In genomic region chr1:150591253-150591652, GRCm38 (mm10) we compare ENCODE assay signal across 9 mouse cellular contexts.
DNase-seq lines count a peak whose midpoint lies in the region; ATAC-seq and TF ChIP-seq lines count a peak whose summit lies in the region.
"Had no signal": no experiment of that assay in that cellular context is flagged by ENCODE, and none has a peak within 500 bp of the region (broad histone marks: within the 10 kb centered on the region; RNA-seq: fewer than 3 reads in every experiment).

No protein-coding gene starts in this region.

- TF ChIP-seq CTCF in MEL (IDR thresholded peaks at IDR 0.05 in 2 of 3, conservative IDR thresholded peaks at IDR 0.05 in 1 of 3; ENCODE audit: control insufficient read depth in 1 of 3, insufficient read depth in 1 of 3, low read depth in 2 of 3, low read length in 3 of 3, poor library complexity in 1 of 3, severe bottlenecking in 1 of 3) = peak; percentile 51 to 70 (median 69)

- ATAC-seq in intestine, embryonic 14.5 days (replicated peaks; ENCODE audit: low FRiP score, low TSS enrichment, low read depth) = no peak
- ATAC-seq in intestine, embryonic 16.5 days = no peak
- no peak for ATAC-seq in midbrain, embryonic 14.5 days (ENCODE audit: low FRiP score, low TSS enrichment)
- ATAC-seq in activated CD4-positive, CD25-positive, alpha-beta regulatory T cell, adult 4 months = no peak

- 24% methylated on average over 2 of the region's 2 CpGs for WGBS in intestine, embryonic 14.5 days
- WGBS in intestine, embryonic 16.5 days = 31% methylated on average over 2 of the region's 2 CpGs
- 32% methylated on average over 2 of the region's 2 CpGs for WGBS in midbrain, embryonic 14.5 days

- H3K27ac ChIP-seq in intestine, embryonic 14.5 days (ENCODE audit: low read depth) = no peak overlapping the region
- H3K27ac ChIP-seq in intestine, embryonic 16.5 days (ENCODE audit: low read length) = no peak overlapping the region
- H3K27ac ChIP-seq in MEL (ENCODE audit: control insufficient read depth, low read depth, low read length) = no peak overlapping the region
- no peak overlapping the region for H3K27ac ChIP-seq in midbrain, embryonic 14.5 days (replicated peaks; ENCODE audit: low read depth, low read length)
- H3K27ac ChIP-seq: embryonic facial prominence, embryonic 12.5 days had no signal

- H3K36me3 ChIP-seq in intestine, embryonic 14.5 days (ENCODE audit: control insufficient read depth, insufficient read depth, low read length) = no peaks in the 10 kb centered on the region
- no peaks in the 10 kb centered on the region for H3K36me3 ChIP-seq in intestine, embryonic 16.5 days (ENCODE audit: control insufficient read depth, insufficient read depth, low read length)
- H3K36me3 ChIP-seq in MEL (ENCODE audit: control insufficient read depth in 1 of 2, insufficient read depth in 2 of 2, low read length in 2 of 2) = no peaks in the 10 kb centered on the region
- H3K36me3 ChIP-seq in midbrain, embryonic 14.5 days (ENCODE audit: control insufficient read depth, insufficient read depth, low read length) = no peaks in the 10 kb centered on the region

- DNase-seq in intestine, embryonic 14.5 days (ENCODE audit: low spot score) = peak; percentile 63
- peak; percentile 55 for DNase-seq in MEL (ENCODE audit: low read depth, low spot score)
- DNase-seq in cerebellum, adult 9-10 months = peak; percentile 27
- DNase-seq in gastrocnemius, postnatal 10 days = peak; percentile 63
- DNase-seq in left cerebral cortex, adult 11 months (ENCODE audit: low spot score) = peak; percentile 9
- peak; percentile 79 for DNase-seq in midbrain, embryonic 14.5 days

- TF ChIP-seq POLR2A in MEL (IDR thresholded peaks at IDR 0.05; ENCODE audit: control insufficient read depth in 1 of 2, insufficient read depth in 1 of 2, low read depth in 1 of 2, low read length in 2 of 2, poor library complexity in 1 of 2) = no peak

- no peak overlapping the region for H3K4me2 ChIP-seq in intestine, embryonic 14.5 days (ENCODE audit: low read length)
- H3K4me2 ChIP-seq in intestine, embryonic 16.5 days (ENCODE audit: low read depth, low read length) = no peak overlapping the region
- no peak overlapping the region for H3K4me2 ChIP-seq in midbrain, embryonic 14.5 days (ENCODE audit: low read length)
- H3K4me2 ChIP-seq: embryonic facial prominence, embryonic 12.5 days had no signal

- no peaks in the 10 kb centered on the region for H3K27me3 ChIP-seq in intestine, embryonic 14.5 days (replicated peaks; ENCODE audit: control insufficient read depth, insufficient read depth, low read length)
- H3K27me3 ChIP-seq in intestine, embryonic 16.5 days (replicated peaks; ENCODE audit: control insufficient read depth, insufficient read depth, low read length) = no peaks in the 10 kb centered on the region
- no peaks in the 10 kb centered on the region; a peak in 1 of 4 replicates for H3K27me3 ChIP-seq in MEL (ENCODE audit: control insufficient read depth in 1 of 2, insufficient read depth in 2 of 2, low read length in 2 of 2)
- H3K27me3 ChIP-seq in midbrain, embryonic 14.5 days (ENCODE audit: control insufficient read depth, insufficient read depth, low read length) = no peaks in the 10 kb centered on the region
- H3K27me3 ChIP-seq: embryonic facial prominence, embryonic 12.5 days had no signal

- no peak overlapping the region for H3K4me3 ChIP-seq in intestine, embryonic 14.5 days (ENCODE audit: low read depth, low read length)
- no peak overlapping the region for H3K4me3 ChIP-seq in intestine, embryonic 16.5 days (ENCODE audit: low read length)
- H3K4me3 ChIP-seq in MEL (ENCODE audit: control insufficient read depth in 1 of 2, insufficient read depth in 1 of 2, low read depth in 2 of 2, low read length in 2 of 2) = no peak overlapping the region
- H3K4me3 ChIP-seq in midbrain, embryonic 14.5 days (replicated peaks; ENCODE audit: low read depth, low read length) = no peak overlapping the region
- H3K4me3 ChIP-seq: embryonic facial prominence, embryonic 12.5 days had no signal

- H3K9ac ChIP-seq in intestine, embryonic 14.5 days (ENCODE audit: low read length) = no peak overlapping the region
- no peak overlapping the region for H3K9ac ChIP-seq in intestine, embryonic 16.5 days (ENCODE audit: low read depth, low read length)
- no peak overlapping the region for H3K9ac ChIP-seq in MEL (ENCODE audit: control insufficient read depth, low read depth, low read length, poor library complexity, severe bottlenecking)
- no peak overlapping the region for H3K9ac ChIP-seq in midbrain, embryonic 14.5 days (replicated peaks; ENCODE audit: low read length)
- H3K9ac ChIP-seq: embryonic facial prominence, embryonic 12.5 days had no signal

- no peaks in the 10 kb centered on the region for H3K79me2 ChIP-seq in MEL (ENCODE audit: control insufficient read depth, insufficient read depth, low read length, poor library complexity)

- peak; percentile 56 for TF ChIP-seq RAD21 in MEL (IDR thresholded peaks at IDR 0.05; ENCODE audit: low read depth, low read length)

- no peaks in the 10 kb centered on the region for H3K9me3 ChIP-seq in intestine, embryonic 14.5 days (ENCODE audit: control insufficient read depth, low read length)
- no peaks in the 10 kb centered on the region for H3K9me3 ChIP-seq in intestine, embryonic 16.5 days (ENCODE audit: control insufficient read depth, low read length)
- no peaks in the 10 kb centered on the region for H3K9me3 ChIP-seq in MEL (replicated peaks; ENCODE audit: insufficient read depth, low read length)
- no peaks in the 10 kb centered on the region for H3K9me3 ChIP-seq in midbrain, embryonic 14.5 days (ENCODE audit: control insufficient read depth, low read length)
- H3K9me3 ChIP-seq: embryonic facial prominence, embryonic 12.5 days had no signal

- TF ChIP-seq EP300 in MEL (IDR thresholded peaks at IDR 0.05; ENCODE audit: low read depth in 1 of 2, low read length in 2 of 2) = no peak

- H3K4me1 ChIP-seq in intestine, embryonic 14.5 days (replicated peaks; ENCODE audit: control insufficient read depth, insufficient read depth, low read length) = no peaks in the 10 kb centered on the region
- H3K4me1 ChIP-seq in intestine, embryonic 16.5 days (ENCODE audit: control insufficient read depth, insufficient read depth, low read length) = no peaks in the 10 kb centered on the region
- H3K4me1 ChIP-seq in MEL (ENCODE audit: control insufficient read depth in 1 of 2, insufficient read depth in 2 of 2, low read length in 2 of 2) = no peaks in the 10 kb centered on the region; a peak in 1 of 4 replicates
- H3K4me1 ChIP-seq in midbrain, embryonic 14.5 days (ENCODE audit: control insufficient read depth, insufficient read depth, low read length) = no peaks in the 10 kb centered on the region
- H3K4me1 ChIP-seq: embryonic facial prominence, embryonic 12.5 days had no signal

TF ChIP-seq in MEL, 35 proteins besides CTCF, POLR2A, EP300 and RAD21:
- TF ChIP-seq MYB (IDR thresholded peaks at IDR 0.05; ENCODE audit: low read depth, low read length) = no peak
- peak; percentile 65 for TF ChIP-seq SMC3 (IDR thresholded peaks at IDR 0.05; ENCODE audit: low read depth, low read length)
- no peak for TF ChIP-seq HCFC1 (IDR thresholded peaks at IDR 0.05; ENCODE audit: low read depth, low read length)
- no peak for TF ChIP-seq MAX (IDR thresholded peaks at IDR 0.05; ENCODE audit: low read length)
- no peak for TF ChIP-seq ZKSCAN1 (IDR thresholded peaks at IDR 0.05; ENCODE audit: low read depth, low read length)
- peak; percentile 7; the same call in 1 of the 2 replicates for TF ChIP-seq ZC3H11A (IDR thresholded peaks at IDR 0.05; ENCODE audit: low read depth, low read length)
- no peak for TF ChIP-seq GABPA (IDR thresholded peaks at IDR 0.05; ENCODE audit: low read depth, low read length)
- no peak for TF ChIP-seq TCF12 (IDR thresholded peaks at IDR 0.05; ENCODE audit: low read depth, low read length)
- no peak for TF ChIP-seq JUND (IDR thresholded peaks at IDR 0.05; ENCODE audit: low read depth, low read length)
- no peak for TF ChIP-seq MEF2A (IDR thresholded peaks at IDR 0.05; ENCODE audit: extremely low read depth, insufficient replicate concordance, low read depth, low read length, poor library complexity, severe bottlenecking)
- no peak for TF ChIP-seq SIN3A (IDR thresholded peaks at IDR 0.05; ENCODE audit: low read length)

Comparison
In these comparisons a context has a peak if more than half of its experiments do, and no peak if none do; other contexts are left out.
1. DNase-seq: peak in every context shown above with its lines; median percentile 79 in midbrain, embryonic 14.5 days; 63 in intestine, embryonic 14.5 days; 63 in gastrocnemius, postnatal 10 days; 55 in MEL; 27 in cerebellum, adult 9-10 months; 9 in left cerebral cortex, adult 11 months.